Mouse (Mus musculus): ENCODE measurements at regions not wholly inside any gene's neighbourhood (a gene's known extent, or its start where the extent isn't known, plus 50 kb on each side); places are given as distances from the start of the nearest gene placed in this dataset.

- Histone ChIP-seq H3K27ac (ENCODE audit: insufficient read depth, low read depth, low read length) (no peak overlapping the region), H3K4me1 (ENCODE audit: control insufficient read depth, insufficient read depth, low read length) (no peaks in the 10 kb centered on the region), H3K4me3 (ENCODE audit: insufficient read depth, low read depth, low read length) (no peak overlapping the region)
- TF ChIP-seq POLR2A (IDR thresholded peaks at IDR 0.05; ENCODE audit: insufficient read depth, low read depth, low read length) (no peak), CTCF (IDR thresholded peaks at IDR 0.05; ENCODE audit: insufficient read depth, low read depth, low read length) (no peak)
- WGBS: 91% methylated on average over 2 of the region's 2 CpGs
These were observed 1348.1 kb upstream of the Gm7489 start for GRCm38 (mm10) chr15:52536594-52536993.

- Histone ChIP-seq H3K27ac (ENCODE audit: insufficient read depth, low read depth, low read length) (no peak overlapping the region), H3K4me1 (ENCODE audit: control insufficient read depth, insufficient read depth, low read length) (no peaks in the 10 kb centered on the region), H3K4me3 (ENCODE audit: insufficient read depth, low read depth, low read length) (no peak overlapping the region)
- no peak for TF ChIP-seq CTCF (IDR thresholded peaks at IDR 0.05; ENCODE audit: insufficient read depth, low read depth, low read length)
- TF ChIP-seq POLR2A (IDR thresholded peaks at IDR 0.05; ENCODE audit: insufficient read depth, low read depth, low read length): no peak
These were observed 1326.0 kb upstream of the Gm7489 start for GRCm38 (mm10) chr15:52558682-52559081.

DNA sequence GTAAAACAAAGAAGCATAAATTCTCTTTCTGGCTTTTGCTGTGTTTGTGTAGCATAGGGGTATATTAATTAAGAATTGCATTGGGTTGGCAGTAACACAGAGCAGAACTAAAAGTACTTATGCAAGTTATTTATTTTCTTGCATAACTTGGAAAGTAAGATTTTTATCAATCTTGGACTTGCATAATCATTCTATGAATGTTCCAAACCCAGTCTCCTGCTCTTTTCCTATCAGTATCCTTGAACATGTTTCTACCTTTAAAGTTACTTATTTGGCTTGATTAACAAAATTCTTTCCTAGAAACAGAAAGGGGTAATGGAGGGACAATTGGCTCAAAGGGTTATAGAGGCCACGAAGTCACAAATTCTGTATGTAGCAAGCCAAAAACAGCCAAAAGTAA, 1320.6 kb upstream of the Gm7489 start:
- WGBS: 91% methylated on average over 1 of the region's 1 CpGs
- Histone ChIP-seq H3K4me1 (ENCODE audit: control insufficient read depth, insufficient read depth, low read length) (no peaks in the 10 kb centered on the region), H3K27ac (ENCODE audit: insufficient read depth, low read depth, low read length) (no peak overlapping the region), H3K4me3 (ENCODE audit: insufficient read depth, low read depth, low read length) (no peak overlapping the region)
- no peak for TF ChIP-seq CTCF (IDR thresholded peaks at IDR 0.05; ENCODE audit: insufficient read depth, low read depth, low read length)
- no peak for TF ChIP-seq POLR2A (IDR thresholded peaks at IDR 0.05; ENCODE audit: insufficient read depth, low read depth, low read length)

DNA sequence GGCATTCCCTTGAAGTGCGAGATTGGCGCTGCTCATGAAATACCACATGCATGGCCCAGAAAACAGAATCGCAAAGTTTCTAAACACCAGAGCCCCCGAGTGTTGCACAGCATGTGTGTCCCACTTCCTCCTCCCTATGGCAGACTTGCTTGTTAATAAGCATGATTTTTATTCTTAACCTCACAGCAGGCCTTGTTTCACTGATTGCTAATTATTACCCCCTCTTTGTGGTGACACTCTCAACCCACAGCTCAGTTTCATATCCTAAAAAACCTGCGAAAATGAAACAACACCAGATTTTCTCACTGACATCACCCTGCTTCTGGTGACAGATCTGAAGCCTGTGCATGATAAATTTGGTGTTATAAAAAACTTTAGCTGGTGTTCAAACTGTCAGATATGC, 1319.3 kb upstream of the Gm7489 start:
- Histone ChIP-seq H3K27ac (ENCODE audit: insufficient read depth, low read depth, low read length) (no peak overlapping the region), H3K4me1 (ENCODE audit: control insufficient read depth, insufficient read depth, low read length) (no peaks in the 10 kb centered on the region), H3K4me3 (ENCODE audit: insufficient read depth, low read depth, low read length) (no peak overlapping the region)
- WGBS: 32% methylated on average over 5 of the region's 5 CpGs
- TF ChIP-seq POLR2A (IDR thresholded peaks at IDR 0.05; ENCODE audit: insufficient read depth, low read depth, low read length): no peak
- no peak for TF ChIP-seq CTCF (IDR thresholded peaks at IDR 0.05; ENCODE audit: insufficient read depth, low read depth, low read length)

- H3K27ac ChIP-seq (ENCODE audit: insufficient read depth, low read depth, low read length): no peak overlapping the region
- 100% methylated on average over 1 of the region's 1 CpGs for WGBS
- no peak overlapping the region for H3K4me3 ChIP-seq (ENCODE audit: insufficient read depth, low read depth, low read length)
- H3K4me1 ChIP-seq (ENCODE audit: control insufficient read depth, insufficient read depth, low read length): no peaks in the 10 kb centered on the region
- TF ChIP-seq CTCF (IDR thresholded peaks at IDR 0.05; ENCODE audit: insufficient read depth, low read depth, low read length): no peak
- no peak for TF ChIP-seq POLR2A (IDR thresholded peaks at IDR 0.05; ENCODE audit: insufficient read depth, low read depth, low read length)
These were observed 1314.5 kb upstream of the Gm7489 start for GRCm38 (mm10) chr15:52570256-52570655.

GRCm38 (mm10) chr15:52577614-52578013, 1307.1 kb upstream of the Gm7489 start:
- WGBS: 91% methylated on average over 2 of the region's 2 CpGs
- no peak overlapping the region for H3K27ac ChIP-seq (ENCODE audit: insufficient read depth, low read depth, low read length)
- no peaks in the 10 kb centered on the region for H3K4me1 ChIP-seq (ENCODE audit: control insufficient read depth, insufficient read depth, low read length)
- TF ChIP-seq POLR2A (IDR thresholded peaks at IDR 0.05; ENCODE audit: insufficient read depth, low read depth, low read length) (no peak), CTCF (IDR thresholded peaks at IDR 0.05; ENCODE audit: insufficient read depth, low read depth, low read length) (no peak)
- no peak overlapping the region for H3K4me3 ChIP-seq (ENCODE audit: insufficient read depth, low read depth, low read length)

- H3K4me3 ChIP-seq (ENCODE audit: insufficient read depth, low read depth, low read length): no peak overlapping the region
- H3K4me1 ChIP-seq (ENCODE audit: control insufficient read depth, insufficient read depth, low read length): peaks cover 2% of the 10 kb centered on the region; the same call in 1 of the 2 replicates
- WGBS: 10% methylated on average over 4 of the region's 4 CpGs
- TF ChIP-seq POLR2A (IDR thresholded peaks at IDR 0.05; ENCODE audit: insufficient read depth, low read depth, low read length) (no peak), CTCF (IDR thresholded peaks at IDR 0.05; ENCODE audit: insufficient read depth, low read depth, low read length) (no peak)
- H3K27ac ChIP-seq (ENCODE audit: insufficient read depth, low read depth, low read length): no peak overlapping the region
These were observed 1295.3 kb upstream of the Gm7489 start for GRCm38 (mm10) chr15:52589391-52589790.

DNA sequence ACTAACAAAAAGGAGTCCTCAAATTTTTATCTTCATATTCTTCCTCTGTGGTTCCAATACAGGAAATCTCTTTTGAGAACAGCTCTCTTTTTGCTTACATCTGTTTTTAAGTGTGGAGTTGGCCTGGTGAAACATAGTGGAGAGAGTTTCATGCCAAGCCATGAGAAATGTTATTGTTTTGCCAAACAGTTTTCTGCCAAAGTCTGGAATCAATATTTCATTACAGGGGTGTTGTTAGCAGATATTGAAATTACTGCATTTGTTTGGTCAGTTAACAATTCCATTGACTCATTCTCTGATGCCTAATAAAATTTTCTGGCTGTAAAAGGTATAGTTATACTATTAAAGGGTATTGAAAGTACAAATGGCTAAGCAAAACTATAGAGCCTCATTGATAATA, 1285.2 kb upstream of the Gm7489 start:
- TF ChIP-seq POLR2A (IDR thresholded peaks at IDR 0.05; ENCODE audit: insufficient read depth, low read depth, low read length): no peak
- no peak for TF ChIP-seq CTCF (IDR thresholded peaks at IDR 0.05; ENCODE audit: insufficient read depth, low read depth, low read length)
- Histone ChIP-seq H3K27ac (ENCODE audit: insufficient read depth, low read depth, low read length) (no peak overlapping the region), H3K4me1 (ENCODE audit: control insufficient read depth, insufficient read depth, low read length) (no peaks in the 10 kb centered on the region), H3K4me3 (ENCODE audit: insufficient read depth, low read depth, low read length) (no peak overlapping the region)

DNA sequence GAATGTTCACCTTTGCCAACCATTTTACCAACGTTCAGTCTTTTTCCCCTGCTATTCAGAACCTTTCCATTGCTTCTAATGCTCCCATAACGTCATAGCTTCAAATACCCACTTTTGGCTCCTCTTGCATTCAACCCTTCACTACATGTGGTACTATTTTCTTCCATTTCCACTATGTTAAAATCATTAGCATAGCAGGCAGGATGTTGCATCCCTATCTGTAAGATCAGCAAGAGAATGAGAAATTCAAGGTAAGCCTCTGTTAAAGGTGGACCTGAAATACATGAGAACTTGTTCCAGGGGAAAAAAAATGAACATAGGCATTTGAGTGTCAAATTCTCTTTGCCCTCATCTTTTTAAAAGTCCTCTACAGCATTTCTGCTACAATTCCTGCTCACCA, 1284.7 kb upstream of the Gm7489 start:
- no peak overlapping the region for H3K27ac ChIP-seq (ENCODE audit: insufficient read depth, low read depth, low read length)
- H3K4me3 ChIP-seq (ENCODE audit: insufficient read depth, low read depth, low read length): no peak overlapping the region
- TF ChIP-seq POLR2A (IDR thresholded peaks at IDR 0.05; ENCODE audit: insufficient read depth, low read depth, low read length) (no peak), CTCF (IDR thresholded peaks at IDR 0.05; ENCODE audit: insufficient read depth, low read depth, low read length) (no peak)
- 38% methylated on average over 2 of the region's 2 CpGs for WGBS
- no peaks in the 10 kb centered on the region for H3K4me1 ChIP-seq (ENCODE audit: control insufficient read depth, insufficient read depth, low read length)

DNA sequence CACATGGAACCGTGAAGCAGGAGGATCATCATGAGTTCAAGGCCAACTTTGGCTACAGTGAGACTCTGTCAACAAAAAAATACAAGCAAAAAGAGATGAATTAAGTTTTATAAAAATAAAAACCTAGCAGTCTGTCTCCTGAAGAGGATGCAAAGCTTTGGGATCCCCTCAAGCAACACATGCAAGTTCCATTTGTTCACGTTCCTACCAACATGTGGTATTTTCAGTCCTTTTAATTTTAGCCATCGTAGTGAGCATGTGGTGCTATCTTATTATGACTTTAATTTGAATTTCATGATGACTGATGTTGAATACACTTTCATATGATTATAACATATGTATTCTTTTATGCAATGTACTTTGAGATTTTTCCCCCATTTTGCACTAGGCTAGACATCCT, 1244.9 kb upstream of the Gm7489 start:
- H3K27ac ChIP-seq (ENCODE audit: insufficient read depth, low read depth, low read length): no peak overlapping the region
- no peaks in the 10 kb centered on the region for H3K4me1 ChIP-seq (ENCODE audit: control insufficient read depth, insufficient read depth, low read length)
- 91% methylated on average over 3 of the region's 3 CpGs for WGBS
- no peak overlapping the region for H3K4me3 ChIP-seq (ENCODE audit: insufficient read depth, low read depth, low read length)
- TF ChIP-seq POLR2A (IDR thresholded peaks at IDR 0.05; ENCODE audit: insufficient read depth, low read depth, low read length) (no peak), CTCF (IDR thresholded peaks at IDR 0.05; ENCODE audit: insufficient read depth, low read depth, low read length) (no peak)
